Mouse (Mus musculus): ENCODE measurements around the gene Impdh1.
"Not testable (repeated sequence)": the region's sequence is repeated elsewhere in the genome, so short reads cannot be mapped to it uniquely, and the experiment has no call there.

Impdh1 gene

DNA sequence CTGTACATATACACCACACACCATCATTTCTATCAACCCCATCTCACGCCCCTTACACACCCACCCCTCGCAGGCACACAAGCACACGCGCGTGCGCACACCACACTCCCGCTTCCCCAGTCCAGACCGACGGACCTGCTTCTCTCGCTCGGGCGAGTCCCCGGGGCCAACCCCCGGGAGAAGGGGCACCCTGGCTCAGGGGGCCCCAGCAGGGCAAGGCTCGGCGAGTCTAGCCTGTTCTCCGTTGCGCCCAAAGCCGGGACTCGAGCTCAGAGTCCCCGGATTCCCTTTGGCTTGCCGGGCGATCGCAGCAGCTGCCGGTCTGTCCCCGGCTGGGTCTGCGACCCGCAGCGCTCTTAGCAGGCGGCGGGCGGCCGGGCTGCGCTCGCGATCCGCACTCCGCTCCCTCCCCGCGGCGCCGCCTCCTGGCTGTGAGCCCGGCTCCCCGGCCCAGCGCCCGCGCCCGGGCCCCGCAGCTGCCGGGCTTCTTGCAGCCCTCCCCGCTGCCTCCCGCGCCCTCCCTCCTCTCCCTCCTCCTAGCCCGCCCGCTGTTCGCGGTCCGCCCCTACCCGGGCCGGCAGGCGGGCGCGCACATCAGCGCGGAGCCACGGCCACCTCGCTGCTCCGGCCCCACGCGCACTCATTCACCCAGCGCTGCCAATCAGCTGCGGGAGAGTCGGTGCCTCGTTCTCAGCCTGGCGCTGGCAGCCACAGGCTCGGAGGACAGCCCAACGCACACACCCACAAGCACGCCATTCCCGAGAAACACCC lies 37.1 kb downstream of the Impdh1 start, which contains the start of gene Prrt4:
Gene Prrt4, minus strand, starts transcription at position 697 of the 771 bp plus-strand sequence.
- DNase-seq (ENCODE audit: low read depth): no peak

DNA sequence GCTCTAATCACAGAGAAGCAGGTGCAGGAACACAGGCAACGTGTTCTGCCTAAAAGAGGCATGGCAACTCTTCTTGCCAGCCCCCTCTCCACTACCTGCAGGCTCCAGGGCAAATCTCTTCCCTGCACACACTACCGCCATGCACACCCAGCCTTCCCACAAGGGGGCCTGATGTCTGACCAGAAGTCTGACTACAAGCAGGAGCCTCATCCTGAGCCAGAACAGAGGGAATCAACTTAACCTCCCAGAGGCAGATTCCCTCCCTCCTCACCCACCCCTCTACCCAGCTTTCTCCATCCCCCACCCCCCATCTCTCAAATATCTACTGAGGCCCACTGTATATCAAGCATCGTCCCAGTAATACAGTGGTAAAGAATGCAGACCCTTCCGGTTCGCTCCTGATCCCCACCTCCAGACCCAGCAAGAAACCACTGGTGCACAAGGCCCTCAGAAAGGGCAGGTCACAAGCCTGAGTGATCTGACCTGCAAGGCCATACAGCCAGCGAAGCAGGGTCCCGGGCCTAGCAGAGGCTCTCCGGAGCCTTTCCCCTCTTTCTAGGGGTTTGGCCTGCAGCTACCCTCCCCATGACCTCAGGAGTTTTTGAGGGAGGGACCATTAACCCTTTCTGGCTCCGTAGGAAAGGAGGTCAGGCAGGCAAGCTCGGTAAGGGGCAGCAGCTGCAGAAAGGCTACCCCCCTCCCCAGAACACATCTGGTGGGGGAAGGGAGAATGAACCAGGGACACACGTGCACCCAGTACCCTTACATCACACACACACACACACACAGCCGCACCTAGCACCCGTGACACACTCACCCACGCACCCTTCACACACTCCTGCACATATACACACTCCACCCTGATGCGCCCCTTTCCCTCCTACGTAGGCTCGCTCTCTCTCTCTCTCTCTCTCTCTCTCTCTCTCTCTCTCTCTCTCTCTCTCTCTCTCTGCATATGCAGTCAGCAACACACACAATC lies 38.0 kb downstream of the Impdh1 start:
- no peak for DNase-seq (ENCODE audit: low read depth)

DNA sequence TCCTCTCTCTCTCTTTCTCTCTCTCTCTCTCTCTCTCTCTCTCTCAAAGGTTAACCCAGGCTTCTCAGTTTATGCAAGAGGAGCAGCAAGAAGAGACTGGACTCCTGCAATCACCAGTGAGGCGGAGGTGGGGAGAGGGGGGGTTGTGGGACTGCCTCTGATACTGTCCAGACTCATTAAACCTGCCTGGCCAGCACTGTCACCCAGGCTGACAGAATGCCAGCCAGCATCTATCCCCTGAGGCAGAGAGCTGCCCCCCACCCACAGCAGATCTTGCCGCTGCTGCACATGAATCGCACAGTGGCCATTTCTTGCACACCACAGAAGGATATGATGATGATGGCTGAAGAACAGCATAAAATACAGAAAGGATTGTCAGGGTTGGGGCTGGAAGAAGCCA lies 41.1 kb downstream of the Impdh1 start:
- no peak for DNase-seq (ENCODE audit: low read depth)

DNA sequence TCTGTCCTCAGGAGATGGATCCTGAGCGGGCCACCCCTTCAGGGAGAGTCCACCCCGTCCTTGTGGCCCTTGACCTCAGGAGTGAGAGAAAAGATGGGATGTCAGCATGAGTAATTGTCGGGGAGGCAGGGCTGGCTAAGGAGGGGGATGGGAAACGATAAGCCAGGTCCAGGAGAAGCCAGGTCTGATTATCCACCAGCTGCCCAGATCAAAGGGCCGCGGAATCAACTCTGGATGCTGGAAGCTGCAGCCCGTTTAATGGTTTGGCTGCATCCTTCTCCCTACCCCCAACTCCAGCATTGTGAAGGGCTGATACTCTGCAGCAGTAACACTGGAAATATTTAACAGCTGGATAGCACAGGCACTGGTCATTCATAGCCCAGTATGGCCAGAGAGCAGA lies 41.8 kb downstream of the Impdh1 start:
- no peak for DNase-seq (ENCODE audit: low read depth)

DNA sequence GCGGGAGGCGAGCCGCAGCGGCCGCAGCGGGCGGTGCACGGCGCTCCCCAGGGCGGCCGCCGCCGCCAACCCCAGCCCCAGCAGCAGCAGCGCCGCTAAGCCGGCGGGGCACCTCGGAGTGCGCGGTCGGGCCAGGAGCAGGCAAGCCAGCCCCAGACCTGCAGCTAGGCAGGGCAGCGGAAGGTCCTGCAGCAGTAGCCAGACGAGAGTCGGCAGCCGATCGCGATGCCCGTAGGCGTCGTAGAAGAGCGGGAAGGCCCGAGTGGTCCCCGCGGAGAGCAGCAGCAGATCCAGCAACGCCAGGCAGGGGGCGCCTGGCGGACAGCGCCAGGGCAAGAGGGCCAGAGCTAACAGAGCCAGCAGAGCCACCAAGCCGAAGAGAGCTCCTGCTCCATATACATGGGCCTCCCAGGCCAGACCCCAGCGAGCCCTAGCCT lies 45.2 kb downstream of the Impdh1 start:
- peak; percentile 34 for DNase-seq (ENCODE audit: low read depth)

DNA sequence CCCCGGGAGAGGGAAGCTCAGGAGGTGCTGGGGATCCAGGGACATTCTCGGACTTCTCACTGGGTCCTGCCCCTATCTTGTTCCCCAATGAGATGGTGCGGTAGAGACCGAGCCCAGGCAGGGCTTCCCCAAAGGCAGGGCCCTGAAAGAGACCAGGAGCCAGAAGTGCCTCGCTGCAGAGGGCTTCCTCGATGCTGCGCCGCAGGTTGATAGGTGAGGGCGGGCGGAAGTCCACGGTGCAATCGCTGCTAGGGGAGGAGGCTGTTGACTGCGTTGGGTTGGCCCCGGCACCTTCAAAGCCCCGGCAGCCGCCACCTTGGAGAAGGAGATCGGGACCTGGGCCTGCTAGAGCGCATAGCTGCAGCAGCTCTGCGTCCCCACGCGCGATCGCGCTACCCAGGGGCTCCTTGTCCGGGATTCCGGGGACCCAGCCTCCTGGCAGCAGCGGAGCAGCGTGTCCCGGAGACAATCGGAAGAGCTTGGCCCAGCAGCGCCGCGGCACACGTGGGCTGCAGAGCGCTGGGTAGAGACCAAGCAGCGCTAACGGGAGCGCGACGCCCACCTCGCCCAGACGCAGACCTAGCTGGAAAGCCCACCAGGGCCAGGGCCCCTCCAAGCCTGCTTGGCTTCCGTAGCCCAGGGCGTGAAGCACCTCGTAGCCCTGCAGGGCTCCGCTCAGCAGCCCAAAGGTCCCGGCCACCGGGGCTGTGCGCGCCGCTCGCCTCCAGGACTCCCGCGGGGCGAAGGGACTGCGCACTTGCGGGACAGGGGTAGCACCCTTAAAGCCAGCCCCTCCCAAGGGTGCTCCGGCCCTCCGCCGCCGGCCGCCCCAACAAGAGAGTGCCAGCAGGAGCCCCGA lies 45.9 kb downstream of the Impdh1 start:
- DNase-seq (ENCODE audit: low read depth): no peak

DNA sequence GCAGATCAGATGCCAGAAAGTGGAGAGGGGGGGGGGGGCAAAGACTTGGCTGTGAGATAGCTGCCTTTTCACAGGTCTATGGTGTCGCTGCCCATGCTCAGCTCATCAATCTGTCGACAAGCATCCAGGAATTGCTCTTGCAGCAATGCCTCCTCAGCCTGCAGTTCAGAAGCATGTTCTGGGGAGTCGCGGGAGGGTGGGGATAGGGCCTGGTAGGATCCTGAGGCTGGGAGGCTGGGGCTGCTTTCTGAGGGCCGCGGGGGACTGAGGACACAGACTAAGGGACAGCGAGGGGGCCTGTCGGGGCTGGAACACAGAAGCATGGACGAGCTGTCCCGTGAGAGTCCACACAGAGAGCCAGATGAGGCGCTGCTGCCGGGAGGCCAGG lies 46.5 kb downstream of the Impdh1 start:
- no peak for DNase-seq (ENCODE audit: low read depth)

DNA sequence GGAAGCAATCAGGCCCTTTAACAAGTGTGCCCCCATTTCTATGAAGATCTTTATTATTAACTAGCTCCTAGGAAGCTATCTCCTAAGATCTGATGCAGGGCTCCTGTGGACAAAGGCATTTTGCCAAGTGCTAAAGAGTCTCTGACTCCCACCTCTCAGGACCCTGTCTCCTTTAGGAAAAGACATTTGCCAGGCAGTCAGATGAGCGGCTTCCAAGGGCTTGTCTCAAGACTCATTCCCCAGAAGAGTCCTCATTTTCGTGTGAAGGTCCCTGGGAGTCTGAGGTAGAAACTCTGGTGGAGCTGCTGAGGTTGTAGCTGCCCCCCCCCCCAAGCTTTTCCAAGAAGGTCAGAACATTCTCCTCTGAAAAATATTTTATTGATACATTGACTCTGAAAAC lies 47.3 kb downstream of the Impdh1 start:
- DNase-seq (ENCODE audit: low read depth): no peak

DNA sequence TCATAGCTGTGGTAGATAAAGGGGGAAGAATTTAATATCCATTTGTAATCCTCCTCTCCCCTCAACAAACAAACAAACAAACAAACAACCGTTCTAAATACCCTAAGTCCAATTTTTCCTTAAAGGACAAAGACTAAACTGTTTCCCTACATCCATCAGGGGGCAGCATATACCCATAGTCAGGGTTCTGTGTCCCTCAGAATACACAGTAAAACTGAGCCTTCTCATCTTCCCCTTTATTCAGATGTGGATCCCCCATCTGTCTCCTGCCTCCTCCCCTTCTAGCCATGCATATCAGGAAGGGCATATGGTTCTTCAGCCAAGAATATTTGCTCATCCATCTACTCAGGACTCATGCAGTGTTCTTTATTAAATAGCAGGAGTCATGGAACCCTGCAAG lies 50.0 kb downstream of the Impdh1 start:
- DNase-seq (ENCODE audit: low read depth): peak; percentile 31

DNA sequence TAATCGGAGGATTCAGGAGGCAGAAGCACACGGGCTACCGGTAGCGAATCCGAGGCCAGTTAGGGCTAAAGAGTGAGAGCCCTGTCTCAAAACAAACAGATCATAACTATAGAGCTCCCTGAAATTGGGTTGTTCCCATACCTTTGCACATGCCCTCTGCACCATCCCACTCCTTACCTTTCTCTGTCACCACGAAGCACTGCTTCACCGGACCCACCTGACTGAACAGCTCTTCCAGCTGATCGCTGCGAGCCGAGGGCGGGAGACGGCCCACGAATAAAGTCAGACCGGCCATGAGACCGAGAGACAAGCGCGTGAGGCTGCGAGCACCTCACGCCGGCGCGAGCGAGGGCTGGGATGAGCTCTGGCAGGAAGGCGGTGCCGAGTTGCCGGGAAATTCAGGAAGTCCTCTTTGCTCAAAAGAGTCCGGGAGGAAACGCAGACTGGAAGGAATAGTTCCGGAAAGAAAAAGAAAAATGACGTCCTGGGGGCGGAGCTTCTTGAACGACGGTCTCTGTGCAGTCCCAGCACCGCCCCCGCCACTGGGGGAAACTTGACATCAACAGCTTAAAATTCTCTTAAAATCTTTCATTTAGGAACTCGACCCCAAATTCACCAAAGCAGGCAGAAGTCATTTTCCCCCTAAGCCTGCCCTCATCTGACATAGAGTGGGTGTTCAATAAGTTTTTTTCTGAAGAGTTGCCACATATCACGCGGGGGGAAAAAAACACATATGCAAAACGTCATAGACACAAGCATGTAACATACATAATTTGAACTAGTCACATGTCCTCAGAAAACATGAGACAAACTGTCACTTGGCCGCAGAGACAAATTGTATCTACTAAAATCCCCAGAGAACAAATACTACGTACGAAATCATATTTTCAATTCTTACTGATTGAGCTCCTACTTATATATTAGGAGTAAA lies 51.6 kb downstream of the Impdh1 start, which contains the start of gene Rbm28:
Gene Rbm28, minus strand, starts transcription at position 693 of the 931 bp plus-strand sequence.
- peak; percentile 97 for DNase-seq (ENCODE audit: low read depth)

DNA sequence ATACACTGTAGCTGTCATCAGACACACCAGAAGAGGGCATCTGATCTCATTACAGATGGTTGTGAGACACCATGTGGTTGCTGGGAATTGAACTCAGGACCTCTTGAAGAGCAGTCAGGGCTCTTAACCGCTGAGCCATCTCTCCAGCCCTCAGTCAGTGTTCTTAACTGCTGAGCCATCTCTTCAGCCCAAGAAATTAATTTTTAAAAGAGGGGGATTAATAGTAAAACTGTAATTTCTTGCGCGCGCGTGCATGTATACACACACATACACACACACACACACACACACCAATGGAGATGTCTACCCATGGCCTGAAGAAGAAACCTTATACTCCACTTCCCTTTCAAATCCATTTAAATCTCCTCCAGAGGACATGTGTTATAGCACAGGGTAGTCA lies 54.9 kb downstream of the Impdh1 start:
- DNase-seq (ENCODE audit: low read depth): not testable (repeated sequence)

DNA sequence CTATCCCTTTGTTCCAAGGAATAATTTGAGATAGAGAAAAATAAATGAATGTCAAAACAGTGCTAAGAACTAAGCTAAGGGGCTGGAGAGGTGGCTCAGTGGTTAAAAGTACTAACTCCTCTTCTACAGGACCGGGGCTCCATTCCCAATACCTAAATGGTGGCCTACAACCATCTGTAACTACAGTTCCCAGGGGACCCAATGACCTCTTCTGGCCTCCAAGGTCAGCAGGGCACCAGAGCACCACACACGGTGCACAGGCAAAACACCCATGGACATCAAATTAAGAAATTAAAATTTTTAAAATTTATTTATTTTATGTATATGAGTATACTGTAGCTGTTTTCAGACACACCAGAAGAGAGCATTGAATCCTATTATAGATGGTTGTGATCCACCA lies 55.4 kb downstream of the Impdh1 start:
- DNase-seq (ENCODE audit: low read depth): no peak

DNA sequence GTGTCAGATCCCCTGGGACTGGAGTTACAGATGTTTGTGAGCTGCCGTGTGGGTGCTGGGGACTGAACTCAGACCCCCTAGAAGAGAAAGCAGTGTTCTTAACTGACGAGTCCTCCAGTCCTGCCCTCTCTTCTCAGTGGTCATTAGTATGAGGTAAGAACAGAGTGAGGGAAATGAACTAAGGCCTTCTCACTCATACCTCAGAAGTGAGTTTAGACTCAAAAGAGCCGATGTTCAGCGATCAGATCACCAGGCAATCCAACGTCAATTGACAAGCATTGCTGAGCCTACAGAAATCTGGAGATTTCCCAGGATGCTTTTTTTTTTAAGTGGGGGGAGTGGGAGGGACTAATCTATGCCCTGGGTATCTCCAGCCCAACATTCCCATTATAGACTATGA lies 59.8 kb downstream of the Impdh1 start:
- DNase-seq (ENCODE audit: low read depth): no peak

Data from c-Kit-positive CD71-positive TER-119-negative erythroid progenitor cells, embryonic 14.5 days (primary cell).